Mouse (Mus musculus): ENCODE measurements around the gene Hvcn1.
"Not testable (repeated sequence)": the region's sequence is repeated elsewhere in the genome, so short reads cannot be mapped to it uniquely, and the experiment has no call there.

Hvcn1 gene

GRCm38 (mm10) chr5:122206475-122206874 lies at the start of gene Hvcn1:
Gene Hvcn1, plus strand, starts transcription at chr5:122206804.
- no peak for DNase-seq (ENCODE audit: low read depth, low spot score)

- DNase-seq (ENCODE audit: low read depth, low spot score), result peak; percentile 97
Observed at GRCm38 (mm10) chr5:122157827-122158381, 48.7 kb upstream of the Hvcn1 start, which contains the start of gene Ppp1cc. Gene Ppp1cc, plus strand, starts transcription at chr5:122158278.

DNA sequence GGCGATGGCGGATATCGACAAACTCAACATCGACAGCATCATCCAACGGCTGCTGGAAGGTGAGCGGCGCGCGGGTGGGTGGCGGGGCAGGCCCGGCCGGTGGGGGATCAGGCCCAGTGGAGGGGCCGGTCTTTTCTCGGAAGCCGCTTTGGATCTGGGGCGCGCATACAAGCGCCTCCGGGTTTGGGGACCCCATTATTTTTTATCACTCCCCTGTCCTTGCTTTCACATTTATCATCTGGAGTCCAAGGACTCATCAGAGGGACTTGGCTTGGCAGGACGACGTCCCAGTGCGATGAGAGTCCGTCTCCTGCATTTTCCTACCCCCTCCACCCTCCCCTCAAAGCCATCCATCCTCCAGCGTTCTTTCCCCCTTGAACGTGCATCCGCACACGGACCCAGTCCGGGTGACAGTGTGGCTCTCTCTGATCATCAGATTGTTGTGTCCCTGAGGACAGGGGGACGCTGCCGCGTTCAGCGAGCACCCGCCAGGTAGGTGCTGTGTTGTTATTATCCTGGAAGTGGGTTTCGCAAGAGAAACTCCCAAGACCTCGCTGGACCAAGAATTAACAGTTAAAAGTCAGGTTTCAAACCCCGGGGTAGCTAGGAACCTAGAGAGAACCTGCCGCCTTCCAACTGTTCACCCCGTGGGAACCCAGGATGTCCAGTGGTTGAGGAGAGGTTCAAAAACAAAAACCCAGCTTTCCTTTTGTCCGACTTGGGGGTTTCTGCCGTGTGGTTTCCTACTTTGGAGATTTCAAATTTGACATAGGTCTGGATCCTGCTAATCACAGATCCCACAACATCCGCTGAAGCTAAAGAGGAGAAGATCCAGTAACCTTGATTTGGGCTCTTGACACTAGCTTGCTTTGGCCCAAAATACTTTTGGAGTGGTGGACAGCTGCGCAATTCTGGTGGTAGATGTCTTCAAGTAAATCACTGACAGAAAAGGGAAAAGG lies 47.8 kb upstream of the Hvcn1 start:
- no peak for DNase-seq (ENCODE audit: low read depth, low spot score)

DNA sequence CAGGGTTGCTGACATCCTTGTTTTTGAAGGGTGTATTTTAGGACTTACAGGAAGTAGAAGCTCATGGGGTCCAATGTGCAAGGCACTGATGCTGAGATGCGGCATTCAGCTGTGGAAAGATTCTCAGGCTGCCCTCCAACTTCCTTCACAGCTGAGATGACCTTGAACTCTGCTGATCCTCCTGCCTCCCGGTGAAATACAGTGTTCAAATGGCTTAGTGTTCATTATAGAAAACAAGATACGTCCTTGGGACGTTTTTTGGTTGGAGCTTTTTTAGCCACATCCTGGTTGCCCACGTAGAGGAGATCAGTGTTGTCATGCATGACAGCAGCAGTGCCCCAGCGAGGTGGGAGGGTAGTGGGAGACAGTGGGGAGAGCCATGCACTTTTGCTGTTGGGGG lies 43.4 kb upstream of the Hvcn1 start:
- DNase-seq (ENCODE audit: low read depth, low spot score), result no peak

DNA sequence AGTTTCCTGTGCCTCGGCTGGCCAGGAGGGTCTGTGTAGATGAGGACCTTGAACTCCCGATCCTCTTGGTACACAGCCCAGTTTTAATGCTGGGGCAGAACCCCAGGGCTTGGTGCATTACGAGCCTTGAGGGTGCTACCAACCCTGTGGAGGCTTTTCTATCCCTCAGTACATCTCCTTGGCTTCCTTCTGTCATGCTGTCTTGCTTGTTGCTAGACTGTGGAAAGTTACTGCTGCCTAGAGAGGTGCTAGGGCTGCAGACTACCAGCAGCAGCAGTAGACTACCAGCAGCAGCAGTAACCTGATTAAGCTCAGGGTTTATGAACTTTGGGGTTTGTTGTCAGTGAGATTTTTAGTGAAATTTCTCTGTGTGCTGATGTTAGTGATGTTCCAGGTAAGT lies 42.6 kb upstream of the Hvcn1 start:
- DNase-seq (ENCODE audit: low read depth, low spot score), result peak; percentile 71

GRCm38 (mm10) chr5:122165233-122165915 lies 41.2 kb upstream of the Hvcn1 start:
- DNase-seq (ENCODE audit: low read depth, low spot score), result peak; percentile 84

- DNase-seq (ENCODE audit: low read depth, low spot score), result peak; percentile 85
Observed at GRCm38 (mm10) chr5:122166636-122167161, 39.9 kb upstream of the Hvcn1 start.

DNA sequence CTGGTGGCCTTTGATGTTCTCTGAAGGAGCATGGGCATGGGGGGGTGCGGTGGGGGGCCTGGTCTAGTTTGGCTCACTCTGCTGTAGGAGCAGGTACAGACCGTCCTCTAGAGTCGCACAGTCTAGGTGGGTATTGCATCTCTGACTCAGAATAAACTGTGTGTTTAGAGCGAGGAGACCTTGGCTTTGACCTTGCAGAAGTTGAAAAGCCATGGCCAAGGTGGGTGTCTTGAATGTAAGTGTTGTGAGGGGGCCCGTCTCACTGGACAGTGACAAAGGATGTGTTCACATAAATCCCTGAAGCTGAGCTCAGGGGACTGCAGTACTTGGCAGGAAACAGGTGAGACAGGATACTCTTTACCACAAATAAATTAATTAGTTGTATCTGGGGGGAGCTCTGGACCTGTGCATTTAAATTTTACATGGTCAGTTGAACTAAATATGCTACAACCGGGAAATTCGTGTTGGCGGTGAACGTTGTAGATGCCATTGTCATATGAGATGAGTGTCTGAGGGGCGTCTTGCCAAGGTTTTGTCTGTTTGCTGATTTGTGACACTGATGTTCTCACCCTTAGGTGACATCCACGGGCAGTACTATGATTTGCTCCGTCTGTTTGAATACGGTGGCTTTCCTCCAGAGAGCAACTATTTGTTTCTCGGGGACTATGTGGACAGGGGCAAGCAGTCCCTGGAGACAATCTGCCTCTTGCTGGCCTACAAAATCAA lies 38.1 kb upstream of the Hvcn1 start:
- no peak for DNase-seq (ENCODE audit: low read depth, low spot score)

DNA sequence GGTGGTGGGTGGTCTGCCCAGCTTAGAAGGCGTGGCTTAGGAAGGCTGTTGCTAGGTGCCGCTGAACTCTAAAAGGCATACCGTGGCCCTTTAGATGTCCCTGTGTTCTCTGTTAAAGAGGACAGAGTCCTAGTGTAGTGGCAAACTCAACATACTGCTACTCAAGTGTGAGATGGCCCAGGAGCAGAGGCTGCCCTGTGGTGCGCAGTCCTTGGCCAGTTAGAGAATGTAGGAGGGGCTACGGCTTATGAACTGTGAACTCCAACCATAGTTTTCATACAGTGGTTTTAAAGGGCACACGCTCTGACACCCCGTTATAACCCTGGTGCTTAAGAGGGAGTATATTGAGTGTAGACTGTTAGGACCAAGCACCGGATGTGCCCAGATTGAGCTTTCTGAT lies 35.5 kb upstream of the Hvcn1 start:
- no peak for DNase-seq (ENCODE audit: low read depth, low spot score)

- no peak for DNase-seq (ENCODE audit: low read depth, low spot score)
Observed at GRCm38 (mm10) chr5:122175402-122175801, 31.2 kb upstream of the Hvcn1 start.

GRCm38 (mm10) chr5:122175961-122176360 lies 30.6 kb upstream of the Hvcn1 start:
- no peak for DNase-seq (ENCODE audit: low read depth, low spot score)

DNA sequence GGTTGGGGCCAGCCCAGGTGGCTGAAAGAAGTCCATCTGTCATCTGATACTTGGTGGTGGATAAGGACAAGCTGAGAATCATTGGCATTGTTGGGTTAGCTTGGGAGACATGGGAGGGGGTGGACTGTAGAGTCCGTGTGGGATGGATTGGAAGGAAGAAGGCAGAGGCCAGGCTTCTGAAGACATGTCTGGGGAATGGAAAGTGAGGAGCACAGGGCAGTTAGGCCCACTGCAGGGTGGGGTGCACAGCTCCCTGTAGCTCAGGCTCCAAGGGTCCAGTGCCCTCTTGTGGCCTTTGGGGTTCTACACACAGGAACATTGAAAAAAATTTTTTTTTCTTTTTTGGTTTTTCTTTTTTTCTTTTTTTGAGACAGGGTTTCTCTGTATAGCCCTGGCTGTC lies 30.2 kb upstream of the Hvcn1 start:
- DNase-seq (ENCODE audit: low read depth, low spot score), result peak; percentile 84

- DNase-seq (ENCODE audit: low read depth, low spot score), result peak; percentile 63
Observed at GRCm38 (mm10) chr5:122179665-122180064, 26.9 kb upstream of the Hvcn1 start.

GRCm38 (mm10) chr5:122184283-122184806 lies 22.3 kb upstream of the Hvcn1 start:
- DNase-seq (ENCODE audit: low read depth, low spot score), result no peak

DNA sequence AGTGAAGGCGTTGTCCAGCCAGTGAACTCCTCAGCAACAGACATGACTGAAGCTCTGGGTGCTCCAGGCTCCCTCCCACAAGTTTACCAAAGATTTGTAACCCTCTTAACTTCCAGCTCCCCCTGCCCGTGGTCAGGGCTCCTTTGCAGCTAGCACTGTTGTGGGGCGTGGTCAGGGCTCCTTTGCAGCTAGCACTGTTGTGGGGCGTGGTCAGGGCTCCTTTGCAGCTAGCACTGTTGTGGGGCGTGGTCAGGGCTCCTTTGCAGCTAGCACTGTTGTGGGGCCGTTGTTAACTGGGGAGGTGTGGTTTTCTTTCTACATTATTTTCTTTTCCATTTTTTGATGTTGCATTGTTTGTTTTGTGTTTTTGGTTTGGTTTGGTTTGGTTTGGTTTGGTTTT lies 21.7 kb upstream of the Hvcn1 start:
- DNase-seq (ENCODE audit: low read depth, low spot score), result not testable (repeated sequence)

DNA sequence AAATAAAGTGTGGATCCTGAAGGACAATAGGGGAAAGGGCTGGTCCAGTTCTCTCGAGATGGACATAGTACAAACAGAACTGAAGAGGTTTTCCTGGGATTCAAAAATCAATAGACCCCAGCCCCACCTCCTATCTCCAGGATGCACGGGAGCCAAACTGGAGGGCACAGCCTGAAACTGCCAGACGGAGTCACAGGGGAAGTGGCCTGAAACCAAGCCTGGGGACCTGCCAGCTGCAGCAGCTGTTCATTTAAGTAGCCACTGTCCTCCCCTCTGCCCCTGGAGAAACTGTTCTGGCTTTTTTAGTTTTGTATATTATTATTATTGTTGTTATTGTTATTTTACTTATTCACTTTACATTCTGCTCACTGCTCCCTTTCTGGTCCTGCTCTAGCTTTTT lies 17.5 kb upstream of the Hvcn1 start:
- no peak for DNase-seq (ENCODE audit: low read depth, low spot score)

- no peak for DNase-seq (ENCODE audit: low read depth, low spot score)
Observed at GRCm38 (mm10) chr5:122190465-122190864, 16.1 kb upstream of the Hvcn1 start.

DNA sequence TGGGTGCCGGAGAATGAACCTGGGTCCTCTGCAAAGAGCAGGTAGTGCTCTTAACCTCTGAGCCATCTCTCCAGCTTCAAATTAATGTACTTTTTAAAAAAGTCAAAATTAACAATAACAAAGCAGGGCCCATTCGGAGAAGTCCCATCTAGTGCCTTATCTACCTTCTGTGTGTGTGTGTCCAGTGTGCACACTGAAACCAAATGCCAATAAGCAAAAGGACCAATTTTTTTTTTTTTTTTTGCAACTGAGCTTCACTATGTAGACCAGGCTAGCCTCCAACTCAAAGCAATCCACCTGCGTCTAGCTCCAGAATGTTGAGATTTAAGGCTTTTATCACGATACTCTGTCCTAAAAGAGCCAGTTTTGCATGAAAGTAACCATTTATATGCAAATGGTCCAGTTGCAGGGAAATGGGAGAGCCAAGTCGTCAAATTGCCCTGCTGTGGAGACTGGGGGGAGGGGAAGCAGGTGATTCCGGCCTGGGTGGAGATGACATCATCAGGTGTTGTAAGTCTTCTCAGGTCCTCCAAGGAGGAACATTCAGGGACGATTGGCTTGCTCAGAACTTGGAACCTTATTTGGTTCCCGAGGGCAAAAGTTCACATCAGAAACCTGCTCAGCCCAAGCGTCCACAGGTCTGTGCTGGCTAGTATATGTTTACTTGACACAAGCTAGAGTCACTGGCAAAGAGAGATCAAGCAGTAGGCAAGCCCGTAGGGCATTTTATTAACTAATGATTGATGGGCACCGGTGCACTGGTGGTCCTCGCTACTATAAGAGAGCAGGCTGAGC lies 15.1 kb upstream of the Hvcn1 start:
- no peak for DNase-seq (ENCODE audit: low read depth, low spot score)

- no peak for DNase-seq (ENCODE audit: low read depth, low spot score)
Observed at GRCm38 (mm10) chr5:122192347-122192746, 14.3 kb upstream of the Hvcn1 start.

DNA sequence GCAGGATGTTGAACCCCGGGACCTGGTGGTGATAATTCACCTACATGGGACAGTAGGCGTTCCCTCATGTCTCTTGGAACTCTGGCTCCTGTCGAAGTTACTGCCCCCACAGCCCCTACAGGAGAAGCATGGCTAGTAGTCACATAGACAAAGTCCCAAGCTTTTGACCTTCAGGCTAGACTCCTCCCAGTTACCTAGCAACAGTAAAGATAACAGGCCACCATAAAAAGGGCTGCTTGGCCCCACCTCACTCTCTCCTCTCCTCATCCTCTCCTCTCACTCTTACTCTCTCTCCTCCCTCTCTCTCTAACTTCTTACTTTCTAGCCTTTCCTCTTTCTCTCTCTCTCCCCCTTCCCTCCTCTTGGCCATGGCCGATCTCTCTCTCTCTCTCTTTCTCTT lies 5.7 kb upstream of the Hvcn1 start:
- no peak for DNase-seq (ENCODE audit: low read depth, low spot score)
